Mouse (Mus musculus) liver, embryonic 14.5 days (tissue): ENCODE results near the gene Tmem198.

Source experiments
- CTCF ChIP-seq: IDR thresholded peaks from 2 replicates; pipeline ENCODE4 v1.5.1; 2016; ENCODE audit warnings: antibody characterized with exemption, low read depth, control low read depth
- EP300 ChIP-seq: IDR thresholded peaks from 2 replicates; pipeline ENCODE4 v1.6.1; 2016; ENCODE audit warnings: antibody characterized with exemption, low read depth

DNA sequence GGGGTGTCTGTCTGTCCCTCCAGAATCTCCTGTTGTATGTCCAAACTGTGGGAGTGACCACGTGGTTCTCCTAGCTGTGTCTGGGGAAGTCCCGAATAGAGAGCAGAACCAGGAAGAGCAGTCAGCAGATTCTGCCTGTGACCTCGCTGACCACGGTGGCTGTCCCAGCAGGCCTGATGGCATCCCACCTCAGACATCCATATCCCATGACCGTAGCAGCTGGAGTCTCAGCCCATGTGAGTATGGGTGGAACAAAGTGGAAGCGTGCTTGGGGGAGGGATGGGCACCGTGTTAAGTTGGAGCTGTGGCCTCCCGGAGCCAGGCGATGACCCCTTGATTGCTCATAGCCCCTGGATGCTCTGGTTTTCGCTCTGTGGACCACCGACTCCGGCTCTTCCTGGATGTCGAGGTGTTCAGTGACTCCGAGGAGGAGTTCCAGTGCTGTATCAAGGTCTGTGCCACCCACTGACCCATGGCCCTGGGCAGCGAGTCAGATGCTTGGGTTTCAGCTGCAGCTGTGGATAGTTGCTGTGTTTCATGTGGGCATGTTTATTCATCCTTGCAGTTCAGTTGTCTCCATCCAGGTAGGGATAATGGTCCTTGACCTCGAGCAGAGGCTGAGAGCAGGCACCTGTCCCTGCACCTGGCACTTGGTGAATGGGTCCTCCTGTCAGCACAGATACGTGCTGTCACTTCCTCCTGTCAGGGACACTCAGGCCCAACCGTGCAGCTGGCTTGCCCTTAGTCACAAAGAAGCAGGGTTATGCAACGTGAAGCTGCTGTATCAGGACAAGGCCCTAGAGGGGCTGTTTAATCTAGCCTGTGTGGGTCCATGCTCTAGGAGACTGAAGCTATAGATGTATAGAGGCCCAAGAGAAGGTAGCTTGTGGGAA is 53.2 kb downstream of the Tmem198 start:
- TF ChIP-seq CTCF (no peak), EP300 (no peak)
